Mouse (Mus musculus): Measurements from ENCODE around the gene C77080.

C77080 gene

GRCm38 (mm10) chr4:129261196-129261595 is at the start of gene C77080:
C77080 (minus strand) TSS chr4:129261404.
- DNase-seq (ENCODE audit: low spot score in 2 of 2): no peak

DNA sequence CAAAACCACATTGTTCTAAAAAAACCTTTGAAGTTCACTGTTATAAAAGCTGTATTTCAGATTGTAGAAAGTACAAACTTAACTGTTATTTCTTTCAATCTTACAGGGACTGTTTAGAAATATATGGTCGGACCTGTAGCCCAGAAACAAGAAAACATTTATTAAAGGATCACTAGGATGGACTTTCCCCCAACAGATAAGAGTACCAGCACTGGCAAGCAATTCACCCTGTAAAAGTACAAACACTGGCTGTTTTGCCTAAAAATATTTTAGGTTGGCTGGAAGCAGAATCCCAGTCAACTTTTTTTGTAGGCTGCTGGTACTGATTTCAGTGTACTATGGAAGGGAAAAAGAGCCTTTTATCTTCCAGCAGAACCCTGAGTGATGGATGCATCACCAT is 46.7 kb upstream of the C77080 start:
- DNase-seq (ENCODE audit: low spot score in 2 of 2): no peak

DNA sequence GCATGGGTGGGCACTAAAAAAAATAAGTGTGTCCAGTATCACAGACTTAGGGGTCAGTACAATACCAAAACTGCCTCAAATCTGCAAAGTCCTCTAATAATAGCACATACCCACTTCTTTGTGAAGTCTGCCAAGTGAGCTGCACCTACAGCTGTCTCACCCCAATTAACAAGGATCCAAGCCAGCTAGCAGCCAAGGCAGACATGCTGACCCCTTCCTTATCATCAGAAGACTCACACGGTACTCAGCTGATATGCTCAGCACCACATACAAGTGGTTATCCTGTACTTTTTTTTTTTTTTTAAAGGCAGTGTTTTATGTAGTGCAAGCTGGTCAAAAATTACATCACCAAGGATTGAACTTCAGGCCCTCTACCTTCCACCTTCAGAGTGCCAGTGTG is 43.1 kb upstream of the C77080 start:
- no peak for DNase-seq (ENCODE audit: low spot score in 2 of 2)

DNA sequence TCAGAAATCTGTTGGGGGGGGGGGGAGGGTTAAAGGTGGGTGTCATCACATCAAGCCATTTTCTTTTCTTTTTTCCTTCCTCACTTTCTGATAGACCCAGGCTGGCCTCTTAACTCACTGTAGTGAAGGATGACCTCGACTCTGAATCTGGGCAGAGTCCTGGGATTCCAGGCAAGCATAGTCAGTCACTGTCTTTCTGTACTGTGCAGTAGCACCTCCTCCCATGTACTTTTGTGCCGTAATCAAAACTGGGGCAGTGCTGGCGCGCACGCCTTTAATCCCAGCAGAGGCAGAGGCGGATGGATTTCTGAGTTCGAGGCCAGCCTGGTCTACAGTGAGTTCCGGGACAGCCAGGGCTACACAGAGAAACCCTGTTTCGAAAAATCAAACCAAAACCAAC is 42.6 kb upstream of the C77080 start:
- no peak for DNase-seq (ENCODE audit: low spot score in 2 of 2)

DNA sequence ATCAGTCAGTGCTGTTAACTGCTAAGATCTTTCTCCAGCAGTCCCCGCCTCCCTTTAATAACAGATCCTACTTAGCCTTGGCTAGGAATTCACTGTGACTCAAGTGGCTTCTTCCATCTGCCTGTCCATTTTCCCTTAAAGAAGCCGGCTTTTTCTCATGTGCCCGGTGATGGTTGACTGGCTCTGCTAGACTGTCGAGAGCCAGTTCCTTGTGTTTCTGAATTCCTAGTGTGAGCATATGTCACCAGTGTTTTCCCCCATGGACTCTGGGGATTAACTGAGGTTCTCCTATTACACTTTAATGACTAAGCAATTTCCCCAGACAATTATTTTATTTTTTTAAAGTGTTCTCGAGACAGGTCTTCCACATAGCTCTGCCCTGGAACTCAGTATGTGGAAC is 42.2 kb upstream of the C77080 start:
- no peak for DNase-seq (ENCODE audit: low spot score in 2 of 2)

DNA sequence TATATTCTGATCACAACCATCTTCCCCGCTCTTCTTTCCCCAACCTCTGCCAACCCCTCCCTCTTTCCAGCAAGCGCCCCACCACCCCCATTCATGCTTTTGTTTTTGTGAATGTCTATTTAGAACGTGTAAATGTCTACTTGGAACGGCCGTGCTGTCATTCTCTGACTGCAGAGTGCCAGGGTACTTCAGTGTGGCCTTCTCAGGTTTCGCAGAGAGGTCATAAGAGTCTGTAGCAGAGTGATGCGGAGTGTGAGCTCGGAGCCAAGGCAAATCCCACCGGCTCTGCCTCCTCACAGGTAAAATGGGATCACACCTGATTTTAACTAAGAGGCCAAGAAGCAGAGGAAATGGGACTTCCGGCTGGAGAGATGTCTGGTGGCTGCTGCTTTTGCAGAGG is 37.9 kb upstream of the C77080 start:
- DNase-seq (ENCODE audit: low spot score in 2 of 2): no peak

GRCm38 (mm10) chr4:129297724-129298123 is 36.5 kb upstream of the C77080 start:
- no peak for DNase-seq (ENCODE audit: low spot score in 2 of 2)

DNA sequence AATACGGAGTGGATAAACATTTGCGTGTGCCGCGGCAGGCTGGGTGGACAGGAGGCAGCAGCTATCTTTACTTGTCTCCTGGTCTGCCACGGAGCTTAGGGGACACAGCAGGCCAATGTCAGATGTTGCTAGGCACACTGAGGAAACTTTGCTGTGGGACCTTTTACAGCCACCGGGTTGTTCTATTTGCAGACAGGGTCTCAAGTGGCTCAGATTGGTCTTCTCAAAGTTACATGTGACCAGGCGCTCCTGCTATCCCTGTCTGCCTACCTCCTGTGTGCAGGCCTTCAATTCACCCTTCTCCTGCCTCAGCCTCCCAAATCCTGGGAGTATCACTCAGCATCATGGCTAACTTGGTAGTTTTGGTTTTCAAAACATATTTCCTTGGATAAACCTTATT is 34.9 kb upstream of the C77080 start:
- DNase-seq (ENCODE audit: low spot score in 2 of 2): no peak

GRCm38 (mm10) chr4:129295188-129295587 is 34.0 kb upstream of the C77080 start:
- DNase-seq (ENCODE audit: low spot score in 2 of 2): no peak

DNA sequence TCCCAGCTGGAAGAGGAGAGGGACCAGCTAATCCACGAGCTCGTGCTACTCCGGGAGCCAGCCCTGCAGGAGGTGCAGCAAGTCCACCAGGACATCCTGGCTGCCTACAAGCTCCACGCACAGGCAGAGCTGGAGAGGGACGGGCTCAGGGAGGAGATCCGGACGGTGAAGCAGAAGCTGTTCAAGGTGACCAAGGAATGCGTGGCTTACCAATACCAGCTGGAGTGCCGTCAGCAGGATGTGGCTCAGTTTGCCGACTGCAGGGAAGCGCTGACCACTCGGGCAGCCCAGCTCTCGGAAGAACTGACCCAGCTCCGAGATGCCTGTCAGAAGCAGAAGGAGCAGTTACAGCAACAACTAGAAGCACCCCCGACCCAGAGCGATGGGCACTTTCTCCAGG is 32.5 kb upstream of the C77080 start:
- no peak for DNase-seq (ENCODE audit: low spot score in 2 of 2)

- no peak for DNase-seq (ENCODE audit: low spot score in 2 of 2)
Observed at GRCm38 (mm10) chr4:129292831-129293230, 31.6 kb upstream of the C77080 start.

DNA sequence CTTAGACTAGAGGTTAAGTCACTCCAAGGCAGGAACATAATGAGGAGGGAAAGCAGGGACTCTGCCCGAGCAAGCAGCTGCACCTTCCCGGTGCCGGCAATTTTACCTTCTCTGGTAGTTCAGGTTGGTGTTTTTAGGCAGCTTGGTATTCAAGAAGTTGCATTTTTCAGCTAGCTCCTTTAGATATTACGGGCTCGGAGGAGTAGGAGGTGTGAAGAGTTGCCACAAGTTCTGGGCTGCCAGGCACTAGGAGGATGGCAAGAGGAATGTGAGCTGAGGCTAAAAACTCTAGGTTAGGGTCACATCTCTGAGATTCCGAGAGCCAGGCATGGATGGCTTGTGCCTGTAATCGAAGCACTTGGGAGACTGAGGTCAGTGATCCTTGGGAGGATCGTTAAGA is 28.5 kb upstream of the C77080 start:
- no peak for DNase-seq (ENCODE audit: low spot score in 2 of 2)

DNA sequence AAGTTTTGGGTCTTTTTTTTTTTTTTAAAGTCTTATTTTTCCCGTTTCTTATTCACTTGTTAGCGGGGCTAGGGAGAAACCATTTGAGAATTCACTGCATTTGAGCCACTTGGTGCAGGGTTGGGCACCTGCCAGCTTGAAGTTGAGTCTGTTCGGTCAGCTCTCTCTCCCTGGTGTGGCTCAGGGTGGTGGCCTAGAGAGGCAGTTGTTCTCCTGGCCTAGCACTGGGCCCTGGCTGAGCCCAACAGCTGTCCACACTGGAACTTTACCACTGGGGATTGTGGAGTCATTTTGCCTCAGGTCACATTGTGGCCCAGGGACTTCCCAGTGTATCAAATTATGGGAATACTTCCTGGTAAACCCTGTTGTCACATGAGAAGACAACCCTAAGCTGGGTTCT is 26.9 kb upstream of the C77080 start:
- DNase-seq (ENCODE audit: low spot score in 2 of 2): no peak

GRCm38 (mm10) chr4:129287472-129287981 is 26.3 kb upstream of the C77080 start, which contains the start of gene Sync:
Sync (plus strand) TSS chr4:129287617.
- no peak for DNase-seq (ENCODE audit: low spot score in 2 of 2)

DNA sequence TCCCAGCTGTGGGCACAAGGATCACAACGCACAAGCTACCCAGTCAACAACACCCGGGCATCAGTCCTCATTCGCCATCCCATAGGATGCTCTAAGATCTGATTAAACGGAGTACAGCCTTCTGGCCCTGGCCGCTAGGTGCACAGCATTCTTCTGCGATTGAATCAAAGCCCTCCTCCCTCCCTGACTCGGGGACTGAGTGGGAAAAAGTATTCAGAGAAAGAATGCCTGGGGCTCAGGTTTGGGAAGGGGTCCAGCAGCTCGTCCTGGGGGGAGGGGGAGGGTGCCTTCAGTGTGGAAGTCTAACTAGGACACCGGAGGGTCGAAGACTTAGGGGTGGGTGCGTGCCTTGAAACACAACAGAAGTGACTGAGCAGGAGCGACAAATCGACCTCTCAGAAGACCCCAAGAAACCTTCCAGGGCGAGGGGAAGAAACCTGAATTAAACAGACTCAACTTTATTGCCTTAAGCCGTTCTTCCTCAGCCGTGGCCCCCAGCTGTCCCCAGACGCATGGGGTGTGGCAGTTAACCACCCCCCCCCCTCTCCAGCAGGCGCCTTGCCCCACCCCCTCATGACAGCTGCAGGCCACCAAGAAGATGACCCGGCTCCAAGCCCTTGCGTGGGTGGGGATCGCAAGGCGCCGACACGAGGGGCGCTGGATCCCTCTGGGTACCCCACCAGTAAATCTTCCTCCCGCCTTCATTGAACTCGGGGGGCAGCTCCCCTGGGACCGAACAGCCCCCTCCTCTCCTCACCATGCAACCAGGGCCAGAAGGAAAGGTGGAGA is 25.7 kb upstream of the C77080 start:
- no peak for DNase-seq (ENCODE audit: low spot score in 2 of 2)

- no peak for DNase-seq (ENCODE audit: low spot score in 2 of 2)
Observed at GRCm38 (mm10) chr4:129286001-129286682, 24.9 kb upstream of the C77080 start.

DNA sequence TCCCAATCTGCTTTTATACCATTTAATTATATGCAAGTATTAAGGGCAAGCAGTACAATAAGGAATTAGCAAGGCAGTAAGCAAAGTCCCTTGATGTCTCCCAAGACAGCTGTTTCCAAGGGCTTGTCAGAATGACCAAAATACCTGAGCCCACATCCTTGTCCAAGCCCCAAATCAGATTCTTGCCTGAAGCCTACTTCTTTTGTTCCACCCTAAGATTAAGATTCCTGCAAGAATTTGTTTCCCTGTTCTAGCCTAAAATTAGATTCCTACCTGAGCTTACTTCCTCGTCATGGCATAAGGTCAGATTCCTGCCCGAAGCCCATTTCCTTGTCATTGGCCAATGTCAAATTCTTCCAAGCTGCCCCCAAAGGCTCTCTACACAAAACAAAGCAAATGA is 23.5 kb upstream of the C77080 start:
- DNase-seq (ENCODE audit: low spot score in 2 of 2): no peak

GRCm38 (mm10) chr4:129283226-129283625 is 22.0 kb upstream of the C77080 start:
- DNase-seq (ENCODE audit: low spot score in 2 of 2): no peak

DNA sequence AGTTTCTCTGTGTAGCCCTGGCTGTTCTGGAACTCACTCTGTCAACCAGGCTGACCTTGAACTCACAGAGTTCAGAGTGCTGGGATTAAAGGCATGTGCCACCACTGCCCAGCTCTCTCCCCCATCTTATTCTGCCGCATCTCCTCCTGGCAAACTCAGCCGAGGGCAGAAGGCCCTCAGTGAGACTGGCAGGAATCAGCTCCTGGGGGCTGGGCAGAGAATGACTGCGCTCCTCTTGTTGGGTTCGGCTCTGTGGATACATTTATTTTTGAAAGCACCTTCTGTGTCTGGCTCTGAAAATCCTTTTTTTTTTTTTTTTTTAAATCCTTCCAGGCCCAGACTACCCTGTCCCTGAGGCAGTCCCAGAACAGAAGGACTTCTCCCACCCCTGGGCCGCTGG is 21.6 kb upstream of the C77080 start:
- DNase-seq (ENCODE audit: low spot score in 2 of 2): no peak

- DNase-seq (ENCODE audit: low spot score in 2 of 2): peak; percentile 85 to 93
Observed at GRCm38 (mm10) chr4:129276453-129276865, 15.3 kb upstream of the C77080 start.

DNA sequence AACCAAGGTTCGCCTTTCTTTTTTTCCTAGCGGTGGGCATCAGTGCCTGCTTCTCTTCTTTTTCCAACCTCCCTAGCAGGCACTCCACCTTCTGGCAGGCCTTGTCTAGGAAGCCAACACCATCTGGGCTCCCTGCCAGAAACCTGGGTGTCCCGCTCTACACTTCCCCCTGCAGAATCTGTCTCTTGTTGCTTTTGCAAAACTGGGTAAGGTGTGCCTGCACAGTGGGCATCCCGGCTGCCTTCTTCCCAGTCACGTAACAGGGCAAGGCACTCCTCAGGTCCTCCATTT is 11.5 kb upstream of the C77080 start:
- DNase-seq (ENCODE audit: low spot score in 2 of 2): no peak

- no peak for DNase-seq (ENCODE audit: low spot score in 2 of 2)
Observed at GRCm38 (mm10) chr4:129271991-129272755, 11.0 kb upstream of the C77080 start.

DNA sequence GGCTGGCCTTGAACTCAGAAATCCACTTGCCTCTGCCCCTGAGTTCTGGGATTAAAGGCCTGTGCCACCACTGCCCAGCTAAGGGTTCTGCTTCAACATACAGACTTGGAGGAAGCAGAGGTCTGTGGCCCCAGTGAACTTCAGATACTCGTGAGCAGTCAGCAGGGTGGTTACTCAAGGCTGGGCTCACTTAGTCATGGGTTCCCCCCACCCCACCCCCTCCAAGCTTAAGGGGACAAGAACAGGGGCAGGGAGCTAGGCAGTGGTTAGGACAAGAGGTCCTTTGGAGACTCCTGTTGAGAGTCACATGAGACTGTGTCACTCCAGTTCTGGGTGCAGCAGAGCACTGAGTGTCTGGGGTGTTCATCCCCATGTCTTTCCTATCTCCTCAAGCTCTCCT is 7.5 kb upstream of the C77080 start:
- no peak for DNase-seq (ENCODE audit: low spot score in 2 of 2)

Data from spleen, postnatal 14 days (tissue).